Mouse (Mus musculus) layer of hippocampus, adult 2 months (tissue): Measurements from ENCODE around the gene Mbnl1. TPM values are rescaled to one million over a fixed set of nuclear protein-coding genes. Genes with fewer than 3 reads are reported as not detected.
A peak's percentile ranks its signal among the peaks of the same experiment; 100 is the strongest.

Experiments
- DNase-seq, 2 experiments: peaks; one replicate each; pipeline ENCODE4 v3.0.0; 2022; ENCODE audit warnings: low spot score in 2 of 2
- H3K27ac ChIP-seq: fragments of 200-600 bp; 2 replicates; pipeline ENCODE4 v1.8.1; 2022
- H3K4me3 ChIP-seq: fragments of 200-600 bp; 2 replicates; pipeline ENCODE4 v1.8.1; 2022; ENCODE audit warnings: mild to moderate bottlenecking
- CTCF ChIP-seq: fragments of 200-600 bp; conservative IDR thresholded peaks from 2 replicates; pipeline ENCODE4 v1.8.1; 2022; ENCODE audit warnings: antibody characterized with exemption, mild to moderate bottlenecking, moderate library complexity
- total RNA-seq, 2 experiments: library from RNA; stranded (reverse); gene quantifications; 2 replicates each; pipeline ENCODE4 v1.2.3; 2021

The Mbnl1 gene
- total RNA-seq, 2 experiments from 2014 or later = 121 to 127 TPM

DNA sequence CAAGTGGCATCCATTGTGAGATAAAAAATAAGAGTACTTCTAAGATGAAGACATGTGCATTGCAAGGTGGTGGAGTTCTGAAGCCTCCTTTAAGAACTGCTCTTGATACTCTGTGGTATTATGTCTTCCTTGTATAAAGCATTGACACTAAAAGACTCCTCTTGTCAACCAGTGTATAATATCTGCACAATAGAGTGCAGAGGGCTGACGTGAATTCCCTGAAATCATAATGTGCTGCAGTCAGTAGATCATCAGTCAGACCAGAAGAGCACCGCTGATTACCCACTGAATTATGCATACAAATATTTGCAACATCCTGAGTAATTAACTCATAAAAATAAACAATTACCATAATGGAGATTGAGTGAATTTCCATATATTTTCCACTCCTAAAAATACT, 97.2 kb downstream of the Mbnl1 start:
- DNase-seq = no peak

DNA sequence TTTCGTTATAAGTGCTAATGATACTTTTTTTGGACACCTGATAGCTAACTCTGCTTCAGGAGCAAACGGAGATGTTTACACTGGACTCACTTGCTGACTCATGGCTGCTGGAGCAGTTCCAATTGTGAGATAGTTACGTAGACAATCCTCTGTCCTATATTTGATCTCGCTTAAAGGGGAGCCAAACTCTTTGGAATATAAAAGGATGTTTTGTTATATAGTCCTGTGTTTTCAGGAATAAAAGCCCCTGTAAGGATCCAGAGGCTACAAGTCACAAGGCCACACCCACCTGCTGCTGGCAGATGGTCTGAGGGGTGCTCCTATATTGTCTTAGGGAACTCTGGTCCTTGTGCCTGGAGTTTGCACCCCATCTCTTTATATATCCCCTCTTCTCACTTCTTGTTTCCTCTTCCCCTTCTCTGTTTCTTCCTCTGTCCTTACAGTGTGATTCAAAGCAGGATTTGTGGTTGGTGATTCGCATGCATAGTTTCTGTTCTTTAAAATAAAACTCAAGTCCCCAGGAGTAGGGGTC, 97.9 kb downstream of the Mbnl1 start:
- Histone ChIP-seq H3K27ac (peak overlapping the region; percentile 73), H3K4me3 (no peak overlapping the region)
- no peak for TF ChIP-seq CTCF
- DNase-seq = no peak

More for the DNA sequence above, 97.2 kb downstream of the Mbnl1 start:
- Histone ChIP-seq H3K27ac (peak overlapping the region; percentile 73), H3K4me3 (no peak overlapping the region)
- no peak for TF ChIP-seq CTCF

DNA sequence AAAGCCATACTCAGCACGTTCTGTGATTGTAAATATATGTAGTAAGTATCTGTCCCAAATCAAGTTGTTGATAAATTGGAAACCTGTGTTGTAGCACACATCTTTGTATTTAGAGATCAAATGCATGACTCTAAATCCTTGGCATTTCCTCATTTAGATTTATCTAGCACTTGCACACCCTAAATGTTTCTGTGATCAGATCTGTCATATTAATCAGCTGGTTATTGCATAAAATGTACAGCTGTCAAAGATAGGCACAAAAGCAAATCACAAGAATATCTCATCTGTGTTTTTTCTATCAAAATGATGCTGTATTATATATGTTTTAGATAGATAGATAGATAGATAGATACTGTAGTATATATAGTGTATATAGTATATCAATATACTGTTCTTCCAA, 98.9 kb downstream of the Mbnl1 start:
- no peak for TF ChIP-seq CTCF
- Histone ChIP-seq H3K27ac (peak overlapping the region; percentile 73; the same call in 1 of the 2 replicates), H3K4me3 (no peak overlapping the region)
- DNase-seq = no peak

DNA sequence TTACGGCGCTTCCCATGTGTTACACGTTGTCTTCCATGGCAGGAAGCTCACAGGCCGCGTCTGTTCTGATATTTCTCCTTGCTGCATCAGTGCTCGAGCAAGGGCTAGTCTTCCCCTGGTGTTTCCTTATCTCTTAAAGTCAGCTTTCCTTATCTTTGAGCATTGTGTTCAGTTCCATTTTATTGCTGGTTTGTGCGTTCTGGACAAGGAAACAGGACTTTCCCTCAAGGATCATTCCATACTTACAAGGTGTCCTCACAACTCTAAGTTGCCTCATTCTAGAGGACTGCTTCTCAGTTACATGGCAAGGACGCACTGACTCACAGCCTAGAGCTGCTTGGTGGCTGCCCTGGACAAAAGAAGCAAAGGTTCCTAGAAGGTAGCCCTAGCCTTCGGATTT, 101.6 kb downstream of the Mbnl1 start:
- TF ChIP-seq CTCF = no peak
- no peak for DNase-seq
- H3K4me3 ChIP-seq = no peak overlapping the region

DNA sequence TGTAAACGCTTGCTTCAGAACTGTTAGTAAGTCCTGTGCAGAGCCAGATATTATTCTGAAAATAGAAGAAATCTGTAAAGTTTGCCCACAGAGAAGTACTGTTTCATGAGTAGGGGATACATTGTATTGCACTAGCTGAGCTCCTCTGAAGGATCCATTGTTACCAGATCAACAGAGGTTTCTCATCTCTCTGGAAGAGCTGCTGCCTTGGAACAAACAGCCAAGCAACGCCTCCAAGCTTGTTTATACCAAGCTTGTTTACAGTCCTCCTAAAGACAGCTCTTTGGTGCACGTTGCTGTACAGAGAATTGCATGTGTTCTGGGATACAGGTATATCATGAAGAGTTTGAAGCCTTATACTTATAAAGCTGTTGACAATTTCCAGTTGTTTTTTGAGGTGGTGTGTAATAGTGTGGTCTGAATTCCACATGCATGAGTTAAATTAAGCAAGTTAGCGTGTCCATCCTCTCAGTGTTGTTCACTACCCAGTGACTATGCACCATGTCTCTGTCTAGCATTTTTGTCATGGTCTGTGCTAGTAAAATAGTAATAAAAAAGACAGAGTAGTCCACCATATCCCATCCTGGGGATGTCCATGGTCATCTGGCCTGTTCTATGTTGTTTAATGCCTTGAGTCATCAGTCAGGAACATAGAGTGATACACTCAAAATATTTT, 102.4 kb downstream of the Mbnl1 start:
- H3K27ac ChIP-seq = peak overlapping the region; percentile 83
- H3K4me3 ChIP-seq = no peak overlapping the region
- TF ChIP-seq CTCF = no peak
- DNase-seq = no peak

More for the DNA sequence above, 101.6 kb downstream of the Mbnl1 start:
- peak overlapping the region; percentile 83 for H3K27ac ChIP-seq

DNA sequence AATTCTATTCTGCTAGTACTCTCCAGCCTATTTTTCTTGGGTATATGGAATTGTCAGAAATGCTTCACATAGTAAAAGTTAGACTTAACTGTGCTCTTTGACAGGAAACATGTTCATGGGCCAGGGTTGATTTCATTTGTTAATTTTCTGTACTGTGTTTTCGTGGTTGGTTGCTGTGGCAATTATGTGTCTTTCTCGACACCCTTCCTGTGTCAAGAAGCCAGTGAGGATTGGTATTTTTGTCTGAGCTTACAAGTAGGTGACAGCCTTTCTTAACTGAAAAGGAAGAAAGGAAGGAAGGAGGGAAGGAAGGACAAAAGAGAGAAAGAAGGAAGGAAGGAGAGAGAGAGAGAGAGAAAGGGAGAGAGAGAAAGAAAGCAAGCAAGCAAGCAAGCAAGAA, 103.3 kb downstream of the Mbnl1 start:
- Histone ChIP-seq H3K4me3 (peak overlapping the region; percentile 8; the same call in 1 of the 2 replicates), H3K27ac (peak overlapping the region; percentile 83)
- TF ChIP-seq CTCF = no peak
- no peak for DNase-seq

DNA sequence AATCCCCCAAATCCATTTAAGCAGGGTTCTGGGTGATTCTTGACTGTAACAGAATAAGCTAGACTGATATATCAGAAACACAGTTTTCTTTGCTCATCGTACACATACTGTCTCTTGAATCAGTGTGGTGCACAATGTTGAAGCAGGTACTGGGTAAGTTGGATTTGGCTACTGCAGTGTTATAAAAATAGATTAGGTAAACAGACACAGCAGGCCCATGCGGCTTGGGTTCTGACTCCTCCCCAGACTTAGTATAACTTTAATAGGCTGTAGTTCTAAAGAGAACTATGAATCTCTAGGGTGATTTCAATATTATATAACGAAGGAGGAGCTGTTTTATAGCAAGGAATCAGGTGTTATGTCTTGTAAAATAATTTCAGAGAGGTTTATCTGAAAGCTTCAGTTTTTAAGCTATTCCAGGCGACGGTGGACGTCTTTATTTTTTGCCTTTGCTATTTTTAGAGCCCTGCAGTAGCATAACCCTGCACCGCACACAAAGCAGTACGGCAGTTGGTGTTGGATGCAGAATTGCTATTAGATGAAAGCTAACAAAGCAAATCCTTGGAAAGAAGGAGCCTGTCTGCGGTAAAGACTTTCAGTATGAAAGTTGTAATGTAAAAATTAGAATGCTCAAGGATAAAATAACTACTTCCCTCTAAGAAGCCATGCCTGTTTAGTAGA, 103.9 kb downstream of the Mbnl1 start:
- no peak for DNase-seq
- Histone ChIP-seq H3K27ac (peak overlapping the region; percentile 83), H3K4me3 (peak overlapping the region; percentile 26)
- TF ChIP-seq CTCF = no peak

DNA sequence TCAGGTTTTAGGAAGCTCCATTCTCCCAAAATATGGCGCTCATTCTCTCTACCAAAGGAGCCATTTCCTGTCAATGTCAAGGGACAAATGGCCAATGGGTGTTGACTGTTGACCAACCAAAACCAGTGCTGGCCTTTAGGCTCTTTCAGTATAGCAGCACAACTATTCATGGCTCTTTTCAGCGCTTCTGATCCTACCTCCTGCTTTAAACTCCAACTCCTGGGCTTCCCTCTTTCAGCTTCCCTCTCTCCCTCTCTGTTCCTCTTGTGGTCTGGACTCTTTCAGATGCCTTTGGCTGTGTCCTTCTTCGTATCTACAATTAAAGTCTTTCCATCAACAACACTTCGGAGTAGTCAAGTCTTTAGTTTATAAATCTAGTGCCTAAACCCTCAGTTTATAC, 107.2 kb downstream of the Mbnl1 start:
- H3K27ac ChIP-seq = peak overlapping the region; percentile 43; the same call in 1 of the 2 replicates
- no peak for DNase-seq
- H3K4me3 ChIP-seq = no peak overlapping the region
- no peak for TF ChIP-seq CTCF

DNA sequence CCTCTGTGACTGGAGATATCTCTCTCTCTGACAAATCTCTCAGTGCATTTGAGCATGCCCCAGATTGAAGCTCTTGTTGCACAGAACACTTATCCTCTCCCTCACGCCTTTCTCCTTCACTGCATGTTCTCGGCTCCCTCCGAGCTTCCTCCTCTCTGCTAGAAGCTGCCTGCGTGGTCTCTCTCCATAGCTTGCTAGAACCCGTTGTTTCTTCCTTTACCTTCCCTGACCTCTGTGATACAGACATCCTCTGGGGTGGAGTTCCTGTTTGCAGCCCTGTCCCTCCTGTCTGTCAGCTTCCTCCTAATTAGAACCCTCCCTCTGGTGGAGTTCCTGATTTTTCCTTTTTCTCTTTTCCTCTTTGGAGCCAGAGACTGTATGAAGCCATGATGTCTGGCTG, 108.1 kb downstream of the Mbnl1 start:
- DNase-seq = no peak
- no peak overlapping the region for H3K4me3 ChIP-seq
- TF ChIP-seq CTCF = no peak; the same call in 1 of the 2 replicates
- peak overlapping the region; percentile 43 for H3K27ac ChIP-seq

DNA sequence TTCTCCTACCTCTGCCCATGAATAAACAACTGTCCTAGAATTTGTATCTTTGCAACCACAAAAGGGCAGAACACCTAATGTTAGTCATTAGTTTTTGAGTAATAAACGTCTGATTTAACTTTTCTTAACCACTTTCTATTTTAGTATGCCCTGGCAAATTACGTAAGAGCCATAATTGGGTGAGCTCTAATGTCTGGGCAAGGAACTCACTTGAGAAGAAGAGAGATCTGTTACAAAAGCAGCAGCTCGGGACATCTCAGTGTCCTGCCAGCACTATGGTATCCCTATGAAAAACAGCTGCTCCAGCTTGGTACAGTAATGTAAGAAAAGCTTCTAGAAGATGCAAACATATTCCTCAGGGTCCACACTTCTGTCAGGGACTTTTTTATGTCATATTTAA, 109.5 kb downstream of the Mbnl1 start:
- no peak for DNase-seq
- no peak for TF ChIP-seq CTCF
- H3K4me3 ChIP-seq = no peak overlapping the region
- peak overlapping the region; percentile 49 for H3K27ac ChIP-seq

DNA sequence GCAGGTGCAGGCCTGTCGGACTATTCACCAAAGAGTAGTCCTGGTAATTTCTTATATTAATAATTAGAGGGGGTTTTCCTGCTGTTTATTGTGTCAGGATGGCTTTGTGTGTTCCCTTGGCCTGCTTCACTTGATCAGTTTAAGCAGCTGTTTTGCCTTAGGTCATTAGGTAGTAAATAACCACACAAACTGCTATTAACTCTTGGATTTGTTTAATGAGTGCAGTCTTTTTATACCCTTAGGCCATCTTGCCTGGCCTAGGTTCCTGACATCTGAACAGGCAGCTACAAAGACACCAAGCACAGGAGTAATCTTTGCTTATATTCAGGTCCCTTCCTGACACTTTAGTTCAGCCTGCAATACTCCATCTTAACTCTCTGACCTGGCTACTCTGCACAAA, 110.0 kb downstream of the Mbnl1 start:
- no peak for DNase-seq
- Histone ChIP-seq H3K4me3 (no peak overlapping the region), H3K27ac (peak overlapping the region; percentile 49)
- TF ChIP-seq CTCF = no peak

DNA sequence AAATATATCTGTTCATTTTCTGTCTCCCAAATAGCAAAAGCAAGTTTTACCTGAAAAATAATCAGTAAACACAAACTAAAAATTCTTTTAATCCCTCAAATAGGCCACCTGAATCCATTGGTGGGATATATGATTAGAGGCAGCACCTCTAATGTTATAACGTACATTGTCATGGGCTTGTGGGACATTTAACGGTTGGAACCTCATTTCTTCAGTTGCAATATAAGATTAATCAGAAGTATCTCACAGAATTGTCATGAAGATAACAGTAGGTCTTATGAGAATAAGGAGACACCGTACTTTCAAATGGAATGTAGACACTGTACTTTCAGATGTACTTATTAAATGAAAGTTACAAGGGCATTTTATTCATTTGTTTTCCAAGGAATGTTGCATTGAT, 112.1 kb downstream of the Mbnl1 start:
- TF ChIP-seq CTCF = no peak

DNA sequence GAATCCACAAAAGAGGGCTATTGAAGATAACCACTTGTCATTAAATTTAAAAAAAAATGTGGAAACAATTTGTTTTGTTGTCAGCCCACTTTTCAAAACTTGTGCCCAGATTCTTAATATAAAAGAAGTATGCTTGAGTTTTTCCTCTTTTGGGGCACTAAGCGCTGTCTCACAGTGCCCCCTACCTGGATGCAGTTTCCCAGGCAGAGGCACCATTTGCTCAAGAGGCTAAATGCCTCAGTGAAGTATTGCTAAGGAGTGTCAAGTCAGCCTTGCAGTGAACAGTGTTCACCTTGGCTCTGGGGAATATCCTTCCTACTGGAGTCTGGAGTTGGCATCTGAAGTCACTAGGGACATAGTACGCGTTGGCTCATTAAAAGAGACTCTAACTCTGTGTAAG, 113.4 kb downstream of the Mbnl1 start:
- H3K27ac ChIP-seq = no peak overlapping the region
- peak; percentile 67 for TF ChIP-seq CTCF
- DNase-seq = no peak
- H3K4me3 ChIP-seq = no peak overlapping the region

More for the DNA sequence above, 112.1 kb downstream of the Mbnl1 start:
- no peak for DNase-seq
- Histone ChIP-seq H3K27ac (no peak overlapping the region), H3K4me3 (no peak overlapping the region)
